Mouse (Mus musculus) thymus, adult 2 months (tissue): Measurements from ENCODE around the gene Rnf126.
A peak's percentile ranks its signal among the peaks of the same experiment; 100 is the strongest.

Experiments
- CTCF ChIP-seq: fragments of 200-500 bp; IDR thresholded peaks from 2 replicates; pipeline ENCODE4 v1.5.1; 2012; ENCODE audit warnings: mild to moderate bottlenecking, control low read depth, low read length, moderate library complexity, borderline replicate concordance; ENCODE audit not compliant: control insufficient read depth, poor library complexity, insufficient read depth; ENCODE audit errors: extremely low read depth
- POLR2A ChIP-seq: fragments of 200-500 bp; IDR thresholded peaks from 2 replicates; pipeline ENCODE4 v1.6.1; 2012; ENCODE audit warnings: mild to moderate bottlenecking, low read length, control low read depth, moderate library complexity; ENCODE audit not compliant: control insufficient read depth, poor library complexity, insufficient read depth; ENCODE audit errors: extremely low read depth

GRCm38 (mm10) chr10:79726090-79726489, 40.7 kb downstream of the Rnf126 start:
- TF ChIP-seq POLR2A (no peak), CTCF (peak; percentile 85; the same call in 1 of the 2 replicates)
